Mouse (Mus musculus) spleen, adult 2 months (tissue): ENCODE measurements around the gene Ldb1.

Experiments
- CTCF ChIP-seq: fragments of 200-500 bp; IDR thresholded peaks from 2 replicates; pipeline ENCODE4 v1.5.1; 2011; ENCODE audit warnings: mild to moderate bottlenecking, inconsistent platforms; ENCODE audit not compliant: insufficient read depth, insufficient read length, insufficient replicate concordance; ENCODE audit errors: extremely low read depth
- POLR2A ChIP-seq: fragments of 200-500 bp; IDR thresholded peaks from 2 replicates; pipeline ENCODE4 v1.6.1; 2011; ENCODE audit warnings: low read depth, low read length, inconsistent platforms

DNA sequence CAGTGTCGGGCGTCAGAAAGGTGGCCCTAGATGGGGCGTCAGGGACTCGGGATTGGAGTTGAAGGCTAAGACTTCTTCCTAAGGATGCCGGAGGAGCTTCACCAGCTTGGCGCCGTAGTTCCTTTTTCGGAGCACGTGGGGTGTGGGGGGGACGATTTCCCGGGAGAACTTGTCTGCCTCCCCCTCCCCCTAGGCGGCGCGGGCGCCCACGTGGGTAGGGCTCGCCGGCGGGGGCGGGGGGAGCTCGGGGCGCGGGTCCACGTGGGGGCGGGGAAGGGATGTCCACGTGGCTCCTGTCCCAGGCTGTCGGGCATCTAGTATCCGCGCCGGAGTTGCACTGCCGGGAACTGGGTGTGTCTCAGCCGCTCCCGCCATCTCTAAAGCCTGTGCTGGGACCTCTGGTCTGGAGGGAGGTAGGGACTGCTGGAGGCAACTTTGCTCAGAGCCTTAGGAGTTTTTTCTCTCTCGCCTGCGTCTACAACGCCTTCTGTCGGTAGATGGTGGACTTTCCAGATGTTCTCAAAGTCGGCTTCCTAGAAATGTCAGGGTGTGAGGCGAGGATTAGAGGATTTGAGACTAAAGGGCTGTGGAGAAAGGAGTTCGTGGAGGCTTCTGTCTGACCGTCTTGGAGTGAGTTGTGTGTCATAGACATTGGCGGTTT lies 12.1 kb upstream of the Ldb1 start:
- no peak for TF ChIP-seq POLR2A
- no peak for TF ChIP-seq CTCF
